Mouse (Mus musculus) MEL (cell line): Measurements from ENCODE around the gene Prnd. TPM values are rescaled to one million over a fixed set of nuclear protein-coding genes. Genes with fewer than 3 reads are reported as not detected.

Experiments used
- DNase-seq: peaks from one replicate; pipeline ENCODE4 v3.0.0; 2011; ENCODE audit warnings: low read depth, low spot score
- H3K27ac ChIP-seq: 2 replicates; pipeline ENCODE4 v1.5.1; 2012; ENCODE audit warnings: low read depth, mild to moderate bottlenecking, control low read depth, low read length, moderate library complexity; ENCODE audit not compliant: control insufficient read depth
- H3K27me3 ChIP-seq, 2 experiments: fragments of 150-350 bp in 1 of 2; sonication (generic) in 1 of 2; 2 replicates each; pipeline ENCODE4 v1.6.1; 2012; ENCODE audit warnings: low read length in 2 of 2, mild to moderate bottlenecking in 2 of 2, improper control_type of control experiment in 1 of 2, moderate library complexity in 1 of 2; ENCODE audit not compliant: insufficient read depth in 2 of 2, control insufficient read depth in 1 of 2
- H3K36me3 ChIP-seq, 2 experiments: 2 replicates each; pipeline ENCODE4 v1.6.1; 2012 to 2014; ENCODE audit warnings: low read length in 2 of 2, improper control_type of control experiment in 1 of 2, inconsistent platforms in 1 of 2, mild to moderate bottlenecking in 1 of 2; ENCODE audit not compliant: insufficient read depth in 2 of 2, control insufficient read depth in 1 of 2
- H3K4me1 ChIP-seq, 2 experiments: fragments of 150-350 bp in 1 of 2; sonication (generic) in 1 of 2; 2 replicates each; pipeline ENCODE4 v1.6.1; 2012; ENCODE audit warnings: low read length in 2 of 2, improper control_type of control experiment in 1 of 2, mild to moderate bottlenecking in 1 of 2; ENCODE audit not compliant: insufficient read depth in 2 of 2, control insufficient read depth in 1 of 2
- H3K4me3 ChIP-seq, 2 experiments: fragments of 150-350 bp in 1 of 2; sonication (generic) in 1 of 2; 2 replicates each; pipeline ENCODE4 v1.5.1; 2012; ENCODE audit warnings: low read depth in 2 of 2, low read length in 2 of 2, mild to moderate bottlenecking in 2 of 2, moderate library complexity in 2 of 2, control low read depth in 1 of 2, improper control_type of control experiment in 1 of 2; ENCODE audit not compliant: control insufficient read depth in 1 of 2, insufficient read depth in 1 of 2
- H3K79me2 ChIP-seq: 2 replicates; pipeline ENCODE4 v1.6.1; 2012; ENCODE audit warnings: mild to moderate bottlenecking, low read length, moderate library complexity; ENCODE audit not compliant: control insufficient read depth, poor library complexity, insufficient read depth
- H3K9ac ChIP-seq: 2 replicates; pipeline ENCODE4 v1.6.1; 2012; ENCODE audit warnings: low read depth, mild to moderate bottlenecking, control low read depth, low read length, moderate library complexity; ENCODE audit not compliant: control insufficient read depth, poor library complexity, severe bottlenecking
- H3K9me3 ChIP-seq: fragments of 150-350 bp; sonication (generic); replicated peaks from 2 replicates; pipeline ENCODE4 v1.6.1; 2012; ENCODE audit warnings: mild to moderate bottlenecking, low read length, improper control_type of control experiment, moderate library complexity; ENCODE audit not compliant: insufficient read depth
- CHD1 ChIP-seq: IDR thresholded peaks from 2 replicates; pipeline ENCODE4 v1.6.1; 2012; ENCODE audit warnings: low read depth, mild to moderate bottlenecking, inconsistent platforms, low read length, improper control_type of control experiment
- CHD2 ChIP-seq: IDR thresholded peaks from 2 replicates; pipeline ENCODE4 v1.6.1; 2011; ENCODE audit warnings: low read length, improper control_type of control experiment
- ELF1 ChIP-seq: IDR thresholded peaks from 2 replicates; pipeline ENCODE4 v1.6.1; 2014; ENCODE audit warnings: low read depth, mild to moderate bottlenecking, inconsistent platforms, low read length, improper control_type of control experiment, moderate library complexity
- EP300 ChIP-seq, 2 experiments: IDR thresholded peaks; 2 replicates each; pipeline ENCODE4 v1.6.1; 2011; ENCODE audit warnings: improper control_type of control experiment in 2 of 2, low read length in 2 of 2, low read depth in 1 of 2, mild to moderate bottlenecking in 1 of 2
- GABPA ChIP-seq: IDR thresholded peaks from 2 replicates; pipeline ENCODE4 v1.6.1; 2012; ENCODE audit warnings: low read depth, mild to moderate bottlenecking, inconsistent platforms, low read length, improper control_type of control experiment, moderate library complexity
- JUND ChIP-seq: IDR thresholded peaks from 2 replicates; pipeline ENCODE4 v1.6.1; 2011; ENCODE audit warnings: low read depth, mild to moderate bottlenecking, improper control_type of control experiment, low read length
- MEF2A ChIP-seq: IDR thresholded peaks from 2 replicates; pipeline ENCODE4 v1.6.1; 2014; ENCODE audit warnings: low read depth, mild to moderate bottlenecking, inconsistent platforms, low read length, improper control_type of control experiment; ENCODE audit not compliant: poor library complexity, insufficient replicate concordance, severe bottlenecking; ENCODE audit errors: extremely low read depth
- MXI1 ChIP-seq: IDR thresholded peaks from 2 replicates; pipeline ENCODE4 v1.6.1; 2011; ENCODE audit warnings: mild to moderate bottlenecking, low read depth, low read length, improper control_type of control experiment
- MYB ChIP-seq: IDR thresholded peaks from 2 replicates; pipeline ENCODE4 v1.6.1; 2011; ENCODE audit warnings: mild to moderate bottlenecking, low read depth, low read length, improper control_type of control experiment
- NRF1 ChIP-seq: IDR thresholded peaks from 2 replicates; pipeline ENCODE4 v1.6.1; 2014; ENCODE audit warnings: low read depth, mild to moderate bottlenecking, inconsistent platforms, low read length, improper control_type of control experiment, moderate library complexity; ENCODE audit not compliant: poor library complexity, insufficient read depth, severe bottlenecking
- POLR2A ChIP-seq, 2 experiments: IDR thresholded peaks; 2 replicates each; pipeline ENCODE4 v1.6.1; 2011 to 2012; ENCODE audit warnings: low read length in 2 of 2, mild to moderate bottlenecking in 2 of 2, control low read depth in 1 of 2, improper control_type of control experiment in 1 of 2, low read depth in 1 of 2, moderate library complexity in 1 of 2; ENCODE audit not compliant: control insufficient read depth in 1 of 2, insufficient read depth in 1 of 2, poor library complexity in 1 of 2
- SMC3 ChIP-seq: IDR thresholded peaks from 2 replicates; pipeline ENCODE4 v1.6.1; 2011; ENCODE audit warnings: low read depth, low read length, improper control_type of control experiment
- TBP ChIP-seq: IDR thresholded peaks from 2 replicates; pipeline ENCODE4 v1.8.0; 2011; ENCODE audit warnings: low read depth, low read length, improper control_type of control experiment
- UBTF ChIP-seq: IDR thresholded peaks from 2 replicates; pipeline ENCODE4 v1.6.1; 2012; ENCODE audit warnings: low read depth, mild to moderate bottlenecking, inconsistent platforms, low read length, improper control_type of control experiment, moderate library complexity, borderline replicate concordance; ENCODE audit not compliant: insufficient read depth
- USF2 ChIP-seq, 2 experiments: IDR thresholded peaks; 2 replicates each; pipeline ENCODE4 v1.6.1; 2011 to 2012; ENCODE audit warnings: improper control_type of control experiment in 2 of 2, low read length in 2 of 2, borderline replicate concordance in 1 of 2, inconsistent platforms in 1 of 2, low read depth in 1 of 2, mild to moderate bottlenecking in 1 of 2; ENCODE audit not compliant: insufficient read depth in 1 of 2
- ZKSCAN1 ChIP-seq: IDR thresholded peaks from 2 replicates; pipeline ENCODE4 v1.6.1; 2012; ENCODE audit warnings: low read depth, mild to moderate bottlenecking, inconsistent platforms, low read length, improper control_type of control experiment, moderate library complexity
- ZNF384 ChIP-seq: IDR thresholded peaks from 2 replicates; pipeline ENCODE4 v1.6.1; 2012; ENCODE audit warnings: low read depth, mild to moderate bottlenecking, inconsistent platforms, low read length, improper control_type of control experiment
- polyA plus RNA-seq, 2 experiments: library from polyadenylated mRNA; stranded (reverse) in 1 of 2; unstranded in 1 of 2; fragments of >175 nt in 1 of 2; fragments of >200 nt in 1 of 2; gene quantifications; 2 replicates each; pipeline versions ENCODE4 v1.2.1 to v1.2.4; 2012; ENCODE audit warnings: low replicate concordance in 2 of 2, low read depth in 1 of 2; ENCODE audit not compliant: insufficient read length in 2 of 2, insufficient read depth in 1 of 2, missing spikeins in 1 of 2
- total RNA-seq: library from RNA; depleted of rRNA; stranded (reverse); fragments of 300-350 nt; gene quantifications from 2 replicates; pipeline ENCODE4 v1.2.3, GENCODE M21; 2012

The Prnd gene
- total and polyA plus RNA-seq, 3 experiments: 0.06 TPM; not detected in 2

DNA sequence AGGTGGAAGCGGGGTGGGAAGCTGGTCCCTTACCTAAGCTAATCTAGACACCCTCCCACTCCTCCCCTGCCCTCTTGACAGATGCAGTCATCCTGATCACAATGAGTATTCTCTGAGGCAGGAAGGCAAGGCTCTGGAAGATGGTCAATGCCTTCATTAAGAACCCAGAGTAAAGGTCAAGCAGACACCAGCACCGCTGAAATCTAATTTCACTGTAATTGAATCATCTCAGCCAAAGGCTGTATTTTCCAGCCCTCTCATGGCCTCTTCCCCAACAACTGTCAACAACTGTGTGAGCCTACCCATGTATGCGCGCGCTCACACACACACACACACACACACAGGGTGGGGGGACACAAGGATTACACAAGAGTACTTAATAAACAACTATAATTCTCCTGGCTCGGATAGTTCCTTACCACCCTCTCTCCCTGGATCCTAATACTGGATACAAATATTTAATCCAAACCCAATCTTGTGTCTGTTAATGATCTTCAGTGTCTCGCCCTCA, 42.3 kb upstream of the Prnd start:
- TF ChIP-seq NRF1 (no peak), MYB (no peak), SMC3 (no peak)
- Histone ChIP-seq H3K36me3 (peaks cover 0 to 22% of the 10 kb centered on the region in 2 experiments; a peak in 2 of 4 replicates), H3K79me2 (no peaks in the 10 kb centered on the region; the same call in 1 of the 2 replicates), H3K4me3 (no peak overlapping the region), H3K4me1 (peaks cover 20 to 34% of the 10 kb centered on the region in 2 experiments), H3K27me3 (no peaks in the 10 kb centered on the region), H3K9ac (no peak overlapping the region), H3K9me3 (no peaks in the 10 kb centered on the region), H3K27ac (no peak overlapping the region)
- no peak for DNase-seq

DNA sequence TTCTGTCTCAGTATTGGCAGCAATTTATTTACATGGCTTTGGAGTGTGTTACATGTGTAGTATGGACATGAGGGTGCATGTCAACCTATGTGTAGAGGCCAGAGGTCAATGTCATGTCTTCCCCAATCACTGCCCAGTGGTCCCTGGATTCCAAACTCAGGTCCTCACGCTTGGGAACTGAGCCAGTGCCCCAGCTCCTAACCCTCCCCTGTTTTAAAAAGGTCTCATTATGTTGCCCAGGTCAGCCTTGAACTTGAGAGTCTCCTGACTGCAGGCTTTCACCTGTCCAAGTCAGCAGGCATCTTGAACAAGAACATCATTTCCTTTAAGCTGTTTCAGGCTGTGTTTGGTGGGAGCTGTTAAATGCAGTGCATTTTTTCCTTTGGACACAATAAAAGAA, 41.8 kb upstream of the Prnd start:
- no peak for TF ChIP-seq CHD1
- TF ChIP-seq EP300 (IDR thresholded peaks at IDR 0.05; ENCODE audit: low read depth in 1 of 2, low read length in 2 of 2): no peak
- TF ChIP-seq ZNF384: no peak
- no peak for TF ChIP-seq MEF2A
- no peak for TF ChIP-seq USF2 (IDR thresholded peaks at IDR 0.05; ENCODE audit: borderline replicate concordance in 1 of 2, insufficient read depth in 1 of 2, low read depth in 1 of 2, low read length in 2 of 2)
- no peak for TF ChIP-seq GABPA
- TF ChIP-seq MXI1: no peak
- TF ChIP-seq JUND: no peak
- TF ChIP-seq CHD2: no peak
- no peak for TF ChIP-seq NRF1
- no peak for TF ChIP-seq ELF1
- no peak for TF ChIP-seq POLR2A (IDR thresholded peaks at IDR 0.05; ENCODE audit: control insufficient read depth in 1 of 2, insufficient read depth in 1 of 2, low read depth in 1 of 2, low read length in 2 of 2, poor library complexity in 1 of 2)
- no peak for TF ChIP-seq TBP
- TF ChIP-seq UBTF: no peak
- TF ChIP-seq ZKSCAN1: no peak
- Histone ChIP-seq H3K79me2 (no peaks in the 10 kb centered on the region; the same call in 1 of the 2 replicates), H3K27ac (no peak overlapping the region), H3K4me3 (no peak overlapping the region), H3K9me3 (no peaks in the 10 kb centered on the region), H3K9ac (no peak overlapping the region), H3K27me3 (no peaks in the 10 kb centered on the region), H3K36me3 (peaks cover 1 to 22% of the 10 kb centered on the region in 2 experiments; a peak in 3 of 4 replicates), H3K4me1 (peaks cover 20 to 34% of the 10 kb centered on the region in 2 experiments)
- DNase-seq: peak; percentile 8
